Mouse (Mus musculus) adrenal gland, adult 2 months (tissue): ENCODE measurements around the gene Stk38. TPM values are rescaled to one million over a fixed set of nuclear protein-coding genes. Genes with fewer than 3 reads are reported as not detected.

ENCODE experiments used
- DNase-seq: peaks from one replicate; pipeline ENCODE4 v3.0.0; 2021
- polyA plus RNA-seq: library from polyadenylated mRNA; depleted of rRNA; stranded (reverse); fragments of >200 nt; gene quantifications from 2 replicates; pipeline ENCODE4 v1.2.3, GENCODE M21; 2012; rRNA removed
- total RNA-seq, 2 experiments: library from RNA; stranded (reverse); gene quantifications; 2 replicates each; pipeline ENCODE4 v1.2.3; 2021

Gene Stk38
- total and polyA plus RNA-seq, 3 experiments = 50.5 to 151 (median 52.6) TPM

GRCm38 (mm10) chr17:28926866-28927635, 80.7 kb downstream of the Stk38 start:
- DNase-seq = peak; percentile 48

DNA sequence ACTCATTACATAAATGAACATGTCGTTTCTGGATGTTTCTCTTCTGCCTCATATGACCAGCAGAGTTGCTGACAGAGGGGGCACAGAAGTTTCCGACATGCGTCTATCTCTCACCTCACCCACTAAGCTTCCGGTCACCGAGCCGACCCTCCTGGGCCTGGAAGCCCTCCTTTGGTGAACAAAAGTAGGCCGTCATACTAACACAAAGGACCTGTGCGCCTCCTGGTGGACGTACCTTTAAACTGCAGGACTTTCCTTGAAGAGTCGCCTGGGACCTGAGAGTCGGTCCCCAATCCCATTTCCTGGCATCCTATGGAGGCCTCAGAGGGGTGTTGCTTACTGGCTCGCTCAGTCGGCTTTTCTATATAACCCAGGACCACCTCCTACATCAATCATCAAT, 81.4 kb downstream of the Stk38 start:
- DNase-seq = peak; percentile 75

- DNase-seq = peak; percentile 62
These were observed 82.7 kb downstream of the Stk38 start for GRCm38 (mm10) chr17:28924957-28925595.

DNA sequence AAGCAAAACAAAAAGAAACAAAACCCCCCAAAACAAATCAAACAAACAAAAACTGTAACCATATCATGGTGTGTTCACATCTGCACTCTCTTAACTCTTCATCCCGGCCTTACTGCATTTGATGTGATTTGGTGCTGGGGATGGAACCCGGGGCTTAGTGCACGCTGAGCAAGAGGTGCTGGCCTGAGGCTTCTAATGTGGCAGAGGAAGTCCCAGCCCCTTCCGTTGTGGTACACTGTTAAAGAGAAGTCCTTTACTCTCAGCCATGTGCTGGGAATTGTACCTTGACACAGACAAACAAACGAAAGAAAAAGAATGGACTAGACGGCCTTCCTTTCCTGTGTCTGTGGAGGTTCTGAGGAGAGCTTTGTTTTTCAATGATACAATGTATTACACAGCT, 85.7 kb downstream of the Stk38 start:
- no peak for DNase-seq

- peak; percentile 53 for DNase-seq
These were observed 86.7 kb downstream of the Stk38 start for GRCm38 (mm10) chr17:28921086-28921485.

Other genes starting within 250 kb of the Stk38 start
- 100 to 1,000 TPM in 1 of 2 experiments, 10 to 100 TPM in 1; 97.4 to 350 TPM for gene Mapk13, start 238.7 kb downstream of the Stk38 start, total RNA-seq
- 193 and 279 TPM in 2 replicates for gene Mapk13, start 238.7 kb downstream of the Stk38 start, polyA plus RNA-seq
- 100 to 1,000 TPM in 1 of 2 experiments, 10 to 100 TPM in 1; 65.1 to 134 TPM for gene Brpf3, start 206.9 kb downstream of the Stk38 start, total RNA-seq
- gene Brpf3, start 206.9 kb downstream of the Stk38 start, polyA plus RNA-seq = 60.3 and 70.1 TPM in 2 replicates
- under 1 TPM in 1 of 2 experiments, not detected in 1; 0.52 TPM for gene Pnpla1, start 149.6 kb downstream of the Stk38 start, total RNA-seq
- 0.04 and 0.09 TPM in 2 replicates for gene Pnpla1, start 149.6 kb downstream of the Stk38 start, polyA plus RNA-seq
- gene 4930539E08Rik, start 92.7 kb downstream of the Stk38 start, total RNA-seq = not detected
- 0.03 TPM in 1 of 2 replicates, not detected in the other for gene 4930539E08Rik, start 92.7 kb downstream of the Stk38 start, polyA plus RNA-seq
- not detected for gene Pxt1, start 64.2 kb downstream of the Stk38 start, total RNA-seq
- gene Pxt1, start 64.2 kb downstream of the Stk38 start, polyA plus RNA-seq = 0.80 and 1.0 TPM in 2 replicates
- gene Kctd20, start 56.0 kb downstream of the Stk38 start, total RNA-seq = 10 to 100 TPM; 48.2 to 63.7 TPM
- 23.5 and 32.7 TPM in 2 replicates for gene Kctd20, start 56.0 kb downstream of the Stk38 start, polyA plus RNA-seq
- 100 to 1,000 TPM in 1 of 2 experiments, 10 to 100 TPM in 1; 94.0 to 149 TPM for gene Srsf3, start 24.6 kb upstream of the Stk38 start, total RNA-seq
- gene Srsf3, start 24.6 kb upstream of the Stk38 start, polyA plus RNA-seq = 161 and 183 TPM in 2 replicates
- 100 to 1,000 TPM in 1 of 2 experiments, 10 to 100 TPM in 1; 36.4 to 108 TPM for gene Cdkn1a, start 83.0 kb upstream of the Stk38 start, total RNA-seq
- gene Cdkn1a, start 83.0 kb upstream of the Stk38 start, polyA plus RNA-seq = 32.2 and 33.7 TPM in 2 replicates
- gene Rab44, start 106.2 kb upstream of the Stk38 start, total RNA-seq = under 1 TPM; 0.14 to 0.62 TPM
- 0.30 and 0.31 TPM in 2 replicates for gene Rab44, start 106.2 kb upstream of the Stk38 start, polyA plus RNA-seq
- gene Cpne5, start 230.2 kb upstream of the Stk38 start, total RNA-seq = under 1 TPM; 0.38 to 0.75 TPM
- gene Cpne5, start 230.2 kb upstream of the Stk38 start, polyA plus RNA-seq = 1.4 and 1.7 TPM in 2 replicates